Comparison of ENCODE assay signal across 8 mouse cellular contexts in genomic region chr4:86749361-86749841, GRCm38 (mm10). TPM values are rescaled to one million over a fixed set of nuclear protein-coding genes. Genes with fewer than 3 reads are reported as not detected.
A peak's percentile ranks its signal among the peaks of the same experiment; 100 is the strongest.
DNase-seq lines count a peak whose midpoint lies in the region; ATAC-seq lines count a peak whose summit lies in the region.

No protein-coding gene starts in this region.

- H3K9me3 ChIP-seq in megakaryocyte, embryonic 14.5 days, result no peaks in the 10 kb centered on the region

- peaks cover 49% of the 10 kb centered on the region for H3K4me1 ChIP-seq in megakaryocyte, embryonic 14.5 days

- DNase-seq in cerebellum, adult 8-10 months, result peak; percentile 21
- DNase-seq in frontal cortex, postnatal 14 days (ENCODE audit: low spot score in 2 of 2), result peak; percentile 38 to 42
- peak; percentile 16 to 41 for DNase-seq in kidney, postnatal 4 days
- peak; percentile 23 to 26 for DNase-seq in lung, postnatal 4 days
- DNase-seq in splenic B cell, adult 2 months (ENCODE audit: low read depth, low spot score), result peak; percentile 18
- no peak for DNase-seq in urinary bladder, postnatal 10 days (ENCODE audit: low spot score)

- peaks cover 21% of the 10 kb centered on the region for H3K36me3 ChIP-seq in megakaryocyte, embryonic 14.5 days (replicated peaks; ENCODE audit: low read length)
- no peaks in the 10 kb centered on the region for H3K36me3 ChIP-seq in splenic B cell, adult 2 months (ENCODE audit: control insufficient read depth, insufficient read depth, low read length, poor library complexity, severe bottlenecking)

- peak overlapping the region; percentile 99 for H3K4me3 ChIP-seq in megakaryocyte, embryonic 14.5 days (replicated peaks)

- no peaks in the 10 kb centered on the region for H3K27me3 ChIP-seq in megakaryocyte, embryonic 14.5 days (replicated peaks)
- H3K27me3 ChIP-seq in splenic B cell, adult 2 months (ENCODE audit: control insufficient read depth, insufficient read depth, low read length, poor library complexity, severe bottlenecking), result no peaks in the 10 kb centered on the region

- ATAC-seq in megakaryocyte, adult 5-6 weeks (ENCODE audit: poor library complexity, severe bottlenecking), result no peak

RNA-seq across cellular contexts. Expression of gene Dennd4c, which starts 1.0 kb away (rescaled TPM):
- 0.73 and 0.88 TPM in 2 replicates for polyA plus RNA-seq in megakaryocyte, embryonic 14.5 days (2012; ENCODE audit: insufficient read depth, low replicate concordance)
- total RNA-seq in megakaryocyte, adult 5-6 weeks (2015), result 23.1 and 24.1 TPM in 2 replicates
- 27.9 and 30.9 TPM in 2 replicates for total RNA-seq in megakaryocyte, adult 5-6 weeks (2017)
